Comparison of ENCODE assay signal across 30 mouse cellular contexts in the genomic region with DNA sequence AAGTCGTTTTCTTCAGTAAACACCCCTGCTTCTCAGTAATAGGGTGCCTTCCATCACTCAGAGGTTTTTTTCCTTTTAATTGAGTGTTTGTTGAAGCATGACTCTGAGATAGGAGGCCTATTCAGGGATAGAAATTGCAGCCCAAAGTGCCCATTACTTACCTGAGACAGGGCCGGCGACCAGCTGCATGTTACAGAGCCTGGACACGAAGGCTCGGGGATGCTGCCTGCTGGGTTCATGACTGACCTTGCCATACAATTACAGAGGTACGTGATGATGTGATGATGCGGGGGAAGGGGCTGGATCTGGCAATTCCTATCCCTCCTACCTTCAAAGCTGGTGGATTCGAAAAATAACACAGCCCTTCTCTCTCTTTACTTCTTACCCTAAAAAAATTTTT.
A peak's percentile ranks its signal among the peaks of the same experiment; 100 is the strongest.
DNase-seq lines count a peak whose midpoint lies in the region; ATAC-seq and TF ChIP-seq lines count a peak whose summit lies in the region.
"Had no signal": no experiment of that assay in that cellular context is flagged by ENCODE, and none has a peak within 500 bp of the region (broad histone marks: within the 10 kb centered on the region; RNA-seq: fewer than 3 reads in every experiment).

No protein-coding gene starts in this region.

- no peaks in the 10 kb centered on the region for H3K9me3 ChIP-seq in heart, embryonic 10.5 days
- no peaks in the 10 kb centered on the region for H3K9me3 ChIP-seq in midbrain, embryonic 11.5 days (ENCODE audit: control insufficient read depth, low read length)
- H3K9me3 ChIP-seq in midbrain, postnatal 0 days (ENCODE audit: low read length) = no peaks in the 10 kb centered on the region
- no peaks in the 10 kb centered on the region for H3K9me3 ChIP-seq in neural tube, embryonic 12.5 days
- H3K9me3 ChIP-seq: heart, embryonic 13.5 days; limb, embryonic 15.5 days; liver, embryonic 13.5 days; stomach, embryonic 15.5 days had no signal

- H3K4me3 ChIP-seq in heart, embryonic 10.5 days = no peak overlapping the region
- no peak overlapping the region for H3K4me3 ChIP-seq in midbrain, embryonic 11.5 days (ENCODE audit: low read depth, low read length)
- no peak overlapping the region for H3K4me3 ChIP-seq in midbrain, postnatal 0 days (ENCODE audit: low read depth, low read length)
- H3K4me3 ChIP-seq in neural tube, embryonic 12.5 days = no peak overlapping the region
- H3K4me3 ChIP-seq: erythroblast, embryonic 14.5 days; gastrocnemius, adult 2 months; heart, adult 2 months; heart, embryonic 13.5 days; layer of hippocampus, adult 2 months; left cerebral cortex, adult 2 months; limb, embryonic 15.5 days; liver, embryonic 13.5 days; megakaryocyte, embryonic 14.5 days; stomach, embryonic 15.5 days had no signal

- TF ChIP-seq CTCF in midbrain, postnatal 0 days (IDR thresholded peaks at IDR 0.05) = no peak

- H3K4me1 ChIP-seq in heart, embryonic 10.5 days = no peaks in the 10 kb centered on the region
- H3K4me1 ChIP-seq in midbrain, embryonic 11.5 days (ENCODE audit: control insufficient read depth, insufficient read depth, low read length) = peaks cover 12% of the 10 kb centered on the region
- H3K4me1 ChIP-seq in midbrain, postnatal 0 days (ENCODE audit: insufficient read depth, low read length) = no peaks in the 10 kb centered on the region
- 0 out of 2 replicates have a peak, but pooled peaks cover 4% of the 10 kb centered on the region for H3K4me1 ChIP-seq in neural tube, embryonic 12.5 days
- H3K4me1 ChIP-seq: heart, embryonic 13.5 days; limb, embryonic 15.5 days; liver, embryonic 13.5 days; megakaryocyte, embryonic 14.5 days; stomach, embryonic 15.5 days had no signal

- no peaks in the 10 kb centered on the region for H3K27me3 ChIP-seq in heart, embryonic 10.5 days (ENCODE audit: insufficient read depth, poor library complexity, severe bottlenecking)
- H3K27me3 ChIP-seq in midbrain, embryonic 11.5 days (ENCODE audit: control insufficient read depth, insufficient read depth, low read length) = no peaks in the 10 kb centered on the region
- H3K27me3 ChIP-seq in midbrain, postnatal 0 days (ENCODE audit: insufficient read depth, low read length) = no peaks in the 10 kb centered on the region
- H3K27me3 ChIP-seq in neural tube, embryonic 12.5 days (replicated peaks) = no peaks in the 10 kb centered on the region
- H3K27me3 ChIP-seq: heart, embryonic 13.5 days; limb, embryonic 15.5 days; liver, embryonic 13.5 days; megakaryocyte, embryonic 14.5 days; stomach, embryonic 15.5 days had no signal

- no peak overlapping the region for H3K4me2 ChIP-seq in midbrain, embryonic 11.5 days
- H3K4me2 ChIP-seq in midbrain, postnatal 0 days (ENCODE audit: low read depth, low read length, poor library complexity, severe bottlenecking) = no peak overlapping the region
- H3K4me2 ChIP-seq in neural tube, embryonic 12.5 days (replicated peaks) = no peak overlapping the region
- H3K4me2 ChIP-seq: heart, embryonic 13.5 days; limb, embryonic 15.5 days; liver, embryonic 13.5 days; stomach, embryonic 15.5 days had no signal

- peak; percentile 31; the same call in 1 of the 2 replicates for ATAC-seq in midbrain, embryonic 11.5 days (ENCODE audit: low FRiP score)
- no peak for ATAC-seq in midbrain, postnatal 0 days (ENCODE audit: low FRiP score)
- peak; percentile 61 for ATAC-seq in neural tube, embryonic 12.5 days (ENCODE audit: low FRiP score, low read depth)
- ATAC-seq: CD4-positive, CD25-positive, alpha-beta regulatory T cell, adult 4 months; lung, postnatal 0 days had no signal

- H3K27ac ChIP-seq in heart, embryonic 10.5 days = no peak overlapping the region
- no peak overlapping the region for H3K27ac ChIP-seq in midbrain, embryonic 11.5 days (ENCODE audit: low read depth, low read length)
- H3K27ac ChIP-seq in midbrain, postnatal 0 days (ENCODE audit: low read depth, low read length) = no peak overlapping the region
- H3K27ac ChIP-seq in neural tube, embryonic 12.5 days = no peak overlapping the region
- H3K27ac ChIP-seq: gastrocnemius, adult 2 months; heart, adult 2 months; heart, embryonic 13.5 days; layer of hippocampus, adult 2 months; left cerebral cortex, adult 2 months; limb, embryonic 15.5 days; liver, embryonic 13.5 days; stomach, embryonic 15.5 days had no signal

- H3K9ac ChIP-seq in midbrain, embryonic 11.5 days (ENCODE audit: low read length) = no peak overlapping the region
- no peak overlapping the region for H3K9ac ChIP-seq in midbrain, postnatal 0 days (replicated peaks; ENCODE audit: low read length, poor library complexity, severe bottlenecking)
- no peak overlapping the region for H3K9ac ChIP-seq in neural tube, embryonic 12.5 days
- H3K9ac ChIP-seq: heart, embryonic 13.5 days; limb, embryonic 15.5 days; liver, embryonic 13.5 days; stomach, embryonic 15.5 days had no signal

- 57% methylated on average over 8 of the region's 8 CpGs for WGBS in heart, embryonic 10.5 days
- 60% methylated on average over 8 of the region's 8 CpGs for WGBS in midbrain, embryonic 11.5 days
- 56% methylated on average over 8 of the region's 8 CpGs for WGBS in midbrain, postnatal 0 days
- 42% methylated on average over 8 of the region's 8 CpGs for WGBS in neural tube, embryonic 12.5 days

- peak; percentile 61 for DNase-seq in heart, adult 11 months
- DNase-seq in heart, embryonic 10.5 days (ENCODE audit: low spot score) = no peak
- no peak for DNase-seq in midbrain, embryonic 11.5 days (ENCODE audit: low spot score, missing footprints)
- no peak for DNase-seq in midbrain, postnatal 0 days (ENCODE audit: low spot score)
- no peak for DNase-seq in neural tube, embryonic 10.5 days (ENCODE audit: extremely low spot score, low spot score)
- no peak for DNase-seq in left cerebral cortex, adult 8-10 months (ENCODE audit: low spot score in 2 of 2)
- DNase-seq: adrenal gland, postnatal 14 days; cerebellum, adult 11-12 months; cerebellum, postnatal 14 days; gastrocnemius, adult 2 months; gastrocnemius, postnatal 36 days; heart, adult 2 months; heart, postnatal 10 days; kidney, adult 2 months; kidney, postnatal 36 days; liver, embryonic 13.5 days; lung, adult 18-20 months; lung, postnatal 4 days; right cerebral cortex, postnatal 25 days; thymus, postnatal 14 days had no signal

- H3K36me3 ChIP-seq in heart, embryonic 10.5 days = no peaks in the 10 kb centered on the region
- H3K36me3 ChIP-seq in midbrain, embryonic 11.5 days (ENCODE audit: control insufficient read depth, insufficient read depth, low read length) = no peaks in the 10 kb centered on the region
- H3K36me3 ChIP-seq in midbrain, postnatal 0 days (ENCODE audit: insufficient read depth, low read length) = no peaks in the 10 kb centered on the region
- no peaks in the 10 kb centered on the region for H3K36me3 ChIP-seq in neural tube, embryonic 12.5 days
- H3K36me3 ChIP-seq: heart, embryonic 13.5 days; limb, embryonic 15.5 days; liver, embryonic 13.5 days; stomach, embryonic 15.5 days had no signal
